Mouse (Mus musculus) common myeloid progenitor, adult 5-6 weeks (primary cell): ENCODE data around the gene Clip3. TPM values are rescaled to one million over a fixed set of nuclear protein-coding genes. Genes with fewer than 3 reads are reported as not detected.
A peak's percentile ranks its signal among the peaks of the same experiment; 100 is the strongest.

Experiments
- ATAC-seq: replicated peaks from 2 replicates; pipeline ENCODE4 v1.8.0; 2016; ENCODE audit warnings: low read depth, mild to moderate bottlenecking, moderate TSS enrichment, inconsistent platforms; ENCODE audit not compliant: poor library complexity, severe bottlenecking
- total RNA-seq: library from RNA; stranded (forward); fragments of 200-1000, 187-1606 nt; gene quantifications from 2 replicates; pipeline ENCODE4 v1.2.3, GENCODE M21; 2017

Clip3 gene
- total RNA-seq, 1 experiment from 2014 or later, result not detected

DNA sequence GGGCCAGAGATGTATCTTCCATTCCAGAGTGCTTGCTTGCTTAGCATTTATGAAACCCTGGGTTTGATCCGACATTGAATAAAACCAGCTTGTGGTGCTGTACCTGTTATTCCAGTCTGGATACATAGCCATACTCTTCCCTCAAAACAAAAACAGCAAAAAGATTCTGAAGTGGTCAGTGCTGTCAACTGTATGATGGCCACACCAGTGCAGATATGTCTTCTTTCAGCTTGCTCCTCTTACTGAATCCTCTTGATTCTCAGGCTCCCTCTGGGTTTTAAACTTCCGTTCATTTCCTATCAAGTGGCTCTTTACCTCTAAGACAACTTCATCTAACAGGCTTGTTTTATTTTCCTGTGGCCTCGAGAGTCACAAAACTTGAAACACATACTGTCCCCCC lies 32.3 kb downstream of the Clip3 start, which contains the start of gene Sdhaf1:
Gene Sdhaf1 (minus strand): TSS at position 101 of the 400 bp plus-strand sequence.
- ATAC-seq, result no peak

DNA sequence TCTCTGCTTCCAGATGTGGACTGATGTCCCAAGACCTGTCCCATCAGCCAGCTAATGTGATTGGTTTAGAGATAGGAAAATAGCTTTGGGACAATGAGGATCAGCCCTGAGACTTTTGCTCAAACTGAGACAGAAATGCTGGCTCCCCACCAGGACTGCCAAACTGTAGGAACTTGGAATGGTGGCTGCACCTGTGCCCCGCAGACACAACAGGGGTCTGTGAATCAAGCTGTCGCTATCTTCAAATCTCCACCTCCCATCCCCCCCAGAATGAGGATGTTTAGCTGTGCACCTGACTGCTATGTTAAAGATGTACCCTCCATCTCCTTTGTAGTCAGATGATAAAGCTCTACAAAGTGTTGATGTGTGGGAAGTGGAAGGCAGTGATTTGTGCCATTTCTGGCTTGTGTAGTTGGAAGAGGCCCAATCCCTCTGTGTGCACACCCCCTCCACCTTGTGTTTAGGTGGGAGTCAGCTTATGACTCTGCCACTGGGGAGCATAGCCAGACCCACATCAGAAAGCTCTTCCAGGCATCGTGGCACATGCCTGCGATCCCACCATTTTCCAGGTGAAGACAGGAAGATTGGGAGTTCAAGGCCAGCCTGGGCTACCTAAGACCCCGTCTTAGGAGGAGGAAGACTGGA lies 32.9 kb downstream of the Clip3 start:
- ATAC-seq, result no peak

DNA sequence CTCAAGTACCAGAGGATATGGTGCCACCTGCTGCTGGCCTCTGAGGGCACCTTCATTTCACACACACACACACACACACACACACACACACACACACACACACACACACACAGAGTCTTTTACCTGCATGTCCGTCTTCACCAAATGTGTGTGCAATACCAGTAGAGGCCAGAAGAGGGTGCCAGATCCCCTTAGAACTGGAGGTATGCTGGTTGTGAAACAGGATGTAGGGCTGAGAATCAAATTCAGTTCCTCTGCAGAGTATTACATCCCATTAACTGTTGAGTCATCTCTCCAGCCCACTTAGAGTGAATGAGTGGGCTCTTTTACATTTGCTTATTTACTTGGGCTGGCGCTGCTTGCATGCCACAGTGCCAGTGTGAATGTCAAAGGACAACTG lies 33.8 kb downstream of the Clip3 start:
- peak; percentile 18 for ATAC-seq

DNA sequence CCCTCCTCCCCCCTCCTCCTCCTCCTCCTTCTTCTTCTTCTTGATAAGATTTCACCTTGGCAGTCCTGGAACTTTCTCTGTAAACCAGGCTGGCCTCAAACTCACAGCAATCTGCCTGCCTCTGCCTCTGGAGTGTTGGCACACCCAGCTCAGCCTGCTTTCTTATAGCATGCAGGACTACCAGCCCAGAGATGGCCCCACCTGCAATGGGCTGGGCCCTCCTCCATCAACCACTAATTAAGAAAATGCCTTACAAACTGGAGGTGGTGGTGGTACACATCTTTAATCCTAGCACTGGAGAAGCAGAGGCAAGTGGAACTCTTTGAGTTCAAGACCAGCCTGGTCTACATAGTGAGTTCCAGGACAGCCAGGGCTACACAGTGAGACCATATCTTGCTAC lies 34.9 kb downstream of the Clip3 start:
- no peak for ATAC-seq

DNA sequence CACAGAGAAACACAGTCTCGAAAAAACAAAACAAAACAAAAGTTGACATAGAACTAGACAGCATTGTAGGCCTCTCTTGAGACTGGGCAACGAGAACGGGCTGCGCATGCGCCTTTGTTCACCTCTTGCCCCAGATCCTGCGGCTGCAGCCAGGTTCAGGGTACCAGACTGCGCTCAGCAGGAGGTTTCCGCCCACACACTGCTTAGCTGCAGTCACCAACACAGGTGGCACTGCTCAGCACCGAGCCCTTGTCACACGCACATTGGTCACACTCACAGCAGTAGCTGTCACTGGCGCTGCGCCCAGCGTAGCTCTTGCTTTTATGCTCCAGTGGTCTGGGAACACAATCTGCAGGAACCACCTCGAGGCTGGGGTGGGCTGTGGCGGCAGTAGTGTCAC lies 35.6 kb downstream of the Clip3 start:
- ATAC-seq, result no peak

DNA sequence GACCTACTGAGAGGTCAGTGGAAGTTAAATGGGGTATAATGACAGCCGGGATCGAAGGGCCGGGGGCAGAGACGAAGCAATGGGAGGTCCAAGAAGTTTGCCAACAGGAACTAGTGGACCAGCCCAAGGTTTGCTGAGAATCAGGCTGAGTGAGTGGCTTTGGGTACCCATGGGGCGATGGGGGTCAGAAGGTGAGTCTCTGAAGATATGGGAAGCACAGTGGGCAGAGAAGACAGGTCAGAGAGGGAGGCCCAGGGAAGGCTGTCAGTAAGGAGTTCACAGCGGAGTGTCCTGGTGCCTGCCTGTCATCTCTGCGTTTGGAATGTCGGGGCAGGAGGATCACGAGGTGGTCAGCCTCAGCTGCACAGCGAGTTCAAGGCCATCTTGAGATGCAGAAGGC lies 36.9 kb downstream of the Clip3 start:
- ATAC-seq, result no peak

DNA sequence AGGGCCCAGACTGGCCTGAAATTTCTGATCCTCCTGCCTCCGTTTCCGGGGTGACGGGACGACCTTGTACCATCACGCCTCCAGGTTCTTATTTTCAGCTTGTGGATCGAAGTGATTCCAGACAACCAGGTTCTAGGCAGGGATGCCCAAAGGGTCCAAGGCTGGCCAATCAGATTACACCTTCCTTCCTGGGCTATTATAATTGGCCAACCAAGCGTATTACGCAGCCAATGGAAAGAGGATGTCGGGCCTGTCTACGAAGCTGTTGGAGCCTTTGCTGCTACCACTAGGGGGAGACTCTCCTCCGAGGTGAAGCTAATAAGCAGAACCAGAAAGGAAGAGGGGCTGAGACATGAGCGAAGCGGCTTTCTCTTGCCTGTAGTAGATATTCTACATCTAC lies 40.4 kb downstream of the Clip3 start:
- ATAC-seq, result peak; percentile 80

DNA sequence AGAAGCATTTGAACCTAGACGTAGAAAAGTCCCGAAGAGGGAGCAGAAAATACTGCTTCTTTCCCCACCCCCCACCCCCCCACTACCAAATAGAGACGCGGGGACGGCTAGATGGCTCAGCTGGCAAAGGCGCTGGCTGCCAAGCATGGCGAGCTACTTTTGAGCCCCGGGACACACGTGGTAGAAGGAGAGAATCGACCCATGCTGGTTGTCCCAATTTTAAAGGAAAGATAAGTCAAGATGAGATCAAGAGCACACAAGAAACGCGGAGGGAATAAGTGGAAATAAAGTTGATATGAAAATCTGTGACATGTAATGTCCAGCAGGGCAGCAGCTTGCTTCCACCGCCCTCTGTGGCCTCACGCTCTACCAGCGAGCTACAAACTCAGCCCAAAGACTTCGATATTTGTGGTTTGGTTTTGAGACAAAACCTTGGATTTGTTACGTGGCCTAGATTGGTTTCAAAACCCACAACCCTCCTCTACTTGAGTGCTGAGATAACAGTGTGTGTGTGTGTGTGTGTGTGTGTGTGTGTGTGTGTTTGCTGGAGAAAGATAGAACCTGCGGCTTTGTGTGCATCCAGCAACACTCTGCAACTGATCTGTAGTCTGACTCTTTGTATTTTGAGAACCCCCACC lies 41.2 kb downstream of the Clip3 start:
- ATAC-seq, result peak; percentile 28; the same call in 1 of the 2 replicates

DNA sequence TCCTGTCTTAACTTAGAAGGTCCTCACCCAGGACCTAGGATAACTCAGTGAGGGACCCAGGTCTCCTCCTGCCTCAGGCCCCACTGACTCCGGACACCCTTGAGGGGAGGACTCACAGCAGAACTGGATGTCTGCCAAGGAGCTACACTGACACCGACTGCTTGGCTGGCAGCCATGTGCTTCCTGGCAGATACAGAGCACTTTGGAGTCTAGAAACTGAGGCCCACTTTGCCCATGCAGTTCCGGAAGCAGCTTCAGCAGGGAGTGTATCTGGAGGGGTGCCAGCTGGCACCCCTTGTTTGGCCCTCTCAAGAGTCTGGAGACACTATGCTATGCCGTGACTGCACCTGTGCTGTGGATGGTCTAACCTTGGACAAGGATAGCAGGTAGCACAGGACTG lies 41.9 kb downstream of the Clip3 start:
- peak; percentile 24 for ATAC-seq

DNA sequence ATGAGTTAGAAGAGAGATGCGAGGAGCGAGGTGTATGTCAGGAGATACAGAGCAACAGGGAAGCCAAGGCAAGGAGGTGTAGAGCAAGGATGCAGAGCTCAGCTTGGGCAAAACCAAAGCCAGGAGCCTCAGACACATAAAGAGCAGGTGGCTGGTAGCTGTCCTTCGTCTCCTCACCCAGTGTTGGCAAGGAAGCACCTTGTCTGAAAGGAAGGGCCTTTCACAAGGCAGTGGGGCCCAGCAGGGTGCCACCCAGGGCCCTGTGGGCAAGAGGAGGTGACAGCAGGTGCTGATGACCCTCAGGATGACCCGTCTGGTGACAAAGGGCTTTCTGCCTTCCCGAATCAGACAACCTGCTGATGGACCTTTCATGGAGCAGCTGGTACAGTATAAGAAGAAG lies 43.0 kb downstream of the Clip3 start:
- no peak for ATAC-seq

DNA sequence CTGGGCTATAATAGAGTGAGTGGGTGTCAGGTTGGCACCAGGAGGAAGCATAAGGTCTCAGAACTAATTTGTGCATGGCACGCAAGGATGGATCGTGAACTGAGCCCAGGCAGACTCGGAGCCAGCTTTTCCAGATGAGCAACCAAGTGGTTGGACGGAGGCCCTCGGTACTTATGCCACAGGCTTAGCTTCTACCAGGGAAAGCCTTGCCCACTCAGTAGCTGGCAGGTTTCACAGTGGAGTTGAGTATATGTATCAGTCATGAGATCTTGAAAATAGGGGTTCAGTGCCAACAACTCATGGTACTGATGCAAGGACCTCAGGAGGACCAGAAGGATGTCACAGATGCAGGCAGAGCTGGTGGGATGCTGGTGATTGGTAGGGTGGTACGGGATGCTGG lies 44.2 kb downstream of the Clip3 start:
- no peak for ATAC-seq

DNA sequence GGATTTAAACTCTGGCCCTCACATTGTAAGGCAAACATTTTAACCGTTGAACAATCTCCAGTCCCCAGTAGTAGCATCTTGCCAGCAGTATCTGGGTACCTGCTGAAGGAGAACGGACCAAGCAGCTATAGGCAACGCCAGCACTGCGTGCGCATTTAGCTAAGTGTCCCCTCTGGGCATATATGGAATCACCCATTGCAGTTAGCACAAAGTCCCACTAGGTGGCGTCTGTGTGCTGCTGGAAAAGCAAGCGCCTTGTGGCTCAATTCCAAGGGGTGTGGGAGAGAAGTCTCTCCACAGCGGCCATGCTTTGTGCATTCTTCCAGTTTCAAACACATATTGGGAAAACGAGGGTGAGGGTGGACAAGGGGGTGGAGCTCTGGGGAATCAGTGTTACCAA lies 44.9 kb downstream of the Clip3 start:
- peak; percentile 64 for ATAC-seq

DNA sequence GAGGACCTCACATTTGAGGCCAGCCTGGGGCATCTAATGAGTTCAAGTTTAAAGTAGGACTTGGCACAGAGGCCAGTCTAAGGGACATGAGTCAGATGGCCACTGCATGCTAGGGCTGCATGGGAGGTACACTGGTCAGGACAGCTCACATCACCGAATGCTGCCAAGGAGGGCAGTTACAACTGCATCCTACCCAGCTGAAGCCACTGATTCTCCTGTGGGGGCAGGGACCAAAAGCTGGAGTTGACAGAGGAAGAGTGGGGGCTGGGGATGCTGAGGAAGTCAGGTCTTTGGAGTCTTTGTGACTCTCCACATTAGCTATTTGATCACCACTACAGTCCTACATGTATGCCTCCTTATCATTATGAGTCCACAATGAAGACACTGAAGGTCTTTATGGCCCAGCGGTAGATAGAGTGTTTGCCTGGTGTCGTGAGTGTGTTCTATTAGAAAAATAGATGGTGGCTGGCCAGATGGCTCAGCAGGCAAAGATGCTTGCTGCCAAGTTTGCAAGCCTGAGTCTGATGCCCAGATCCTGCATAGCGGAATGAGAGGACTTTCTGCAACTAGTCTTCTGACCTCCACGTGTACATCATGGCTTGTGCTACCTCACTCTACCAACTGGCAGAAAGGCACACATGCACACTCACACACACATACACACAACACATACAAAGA lies 48.0 kb downstream of the Clip3 start:
- ATAC-seq, result no peak

DNA sequence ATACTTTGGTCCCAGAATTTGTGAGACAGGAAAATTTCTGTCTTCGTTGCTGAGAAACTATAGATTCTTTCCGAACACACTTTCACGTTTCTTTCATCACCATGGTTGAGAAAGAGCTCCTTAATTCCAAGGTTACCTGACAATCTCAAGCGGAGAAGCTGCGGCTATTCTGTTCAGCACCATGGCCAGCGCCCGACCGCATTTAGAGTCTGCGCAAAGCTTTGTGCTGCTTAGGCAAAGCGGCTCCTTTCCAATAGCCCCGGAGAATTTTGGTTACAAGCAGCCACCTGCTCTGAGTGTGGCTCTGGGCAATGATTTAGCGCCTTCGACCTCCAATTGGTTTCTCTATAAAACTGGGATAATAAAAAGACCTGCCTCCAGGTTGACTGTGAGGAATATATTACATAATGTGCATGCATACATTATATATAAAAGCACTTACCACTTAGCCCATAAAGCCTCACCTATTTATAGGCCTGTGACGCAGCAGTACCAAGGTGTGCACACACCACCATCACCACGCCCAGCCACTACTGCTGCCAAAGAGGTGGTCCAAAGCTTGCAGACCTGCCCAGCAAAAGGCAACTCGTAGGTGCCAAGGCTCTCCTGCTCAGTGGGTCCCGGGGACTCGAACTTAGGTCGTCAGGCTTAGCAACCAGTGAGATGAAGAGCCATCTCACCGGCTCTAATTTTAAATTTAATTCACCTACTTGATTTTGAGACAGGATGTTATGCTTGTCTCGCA lies 55.3 kb downstream of the Clip3 start:
- ATAC-seq, result peak; percentile 86

DNA sequence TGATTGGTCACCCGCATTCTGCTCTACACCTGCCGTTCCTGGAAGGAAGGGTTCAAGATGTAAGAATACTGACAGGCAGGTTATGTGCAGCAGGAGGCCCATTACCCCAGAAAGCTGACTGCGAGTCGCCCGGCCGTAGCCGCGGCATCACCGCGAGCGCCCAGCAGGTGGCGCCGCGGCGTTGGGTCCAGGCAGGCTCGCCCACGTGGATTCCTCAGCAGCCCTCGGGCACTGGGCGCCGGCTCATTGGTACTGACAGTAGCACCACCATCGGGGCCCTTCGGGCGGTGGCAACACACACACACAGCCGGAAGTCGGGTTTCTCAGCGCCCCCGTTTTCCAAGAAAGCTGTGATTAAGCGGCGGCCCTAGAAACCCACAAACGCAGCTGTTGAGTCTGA lies 56.3 kb downstream of the Clip3 start:
- peak; percentile 88 for ATAC-seq

DNA sequence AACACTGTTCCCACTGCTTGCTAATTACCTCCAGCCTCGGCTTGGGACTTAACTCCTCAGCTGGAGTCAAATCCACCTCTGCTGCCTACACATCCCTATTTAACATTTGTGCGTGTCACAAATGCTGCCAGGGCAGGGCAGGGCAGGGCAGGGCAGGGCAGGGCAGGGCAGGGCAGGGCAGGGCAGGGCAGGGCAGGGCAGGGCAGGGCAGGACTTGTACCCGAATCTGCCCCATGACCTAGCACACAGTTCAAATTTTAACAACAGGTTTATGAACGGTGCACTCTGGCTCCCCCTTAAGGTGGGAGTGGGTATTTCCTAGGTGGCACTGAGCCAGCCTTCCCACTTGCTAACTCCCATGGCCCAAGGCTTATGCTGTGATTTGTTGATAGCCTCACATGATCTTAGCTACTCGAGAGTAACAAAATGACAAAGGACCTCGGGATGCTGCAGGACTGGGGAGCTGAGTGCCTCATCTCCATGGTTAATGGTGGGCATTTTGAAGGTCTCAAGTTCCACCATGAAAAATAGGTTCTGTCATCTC lies 61.8 kb downstream of the Clip3 start:
- ATAC-seq, result peak; percentile 74

DNA sequence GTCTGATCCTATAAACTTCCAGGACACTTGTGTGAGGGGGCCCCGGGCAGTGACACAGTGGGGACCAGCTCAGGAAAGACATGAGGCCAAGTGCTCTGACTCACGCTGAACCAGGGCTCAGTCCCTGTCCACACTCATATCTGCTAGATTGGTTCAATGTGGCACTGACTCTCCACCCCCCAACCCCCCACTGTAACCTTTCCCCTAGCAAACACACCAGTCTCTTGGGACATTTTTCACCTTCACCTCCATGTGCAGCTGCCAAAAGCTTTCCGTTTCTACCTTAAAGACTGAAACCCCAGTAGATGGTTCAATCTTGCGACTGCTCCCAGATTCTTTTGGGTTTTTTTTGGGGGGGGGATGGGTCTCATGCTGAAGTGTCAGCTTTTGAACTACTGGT lies 62.5 kb downstream of the Clip3 start:
- no peak for ATAC-seq
